Mouse (Mus musculus): Measurements from ENCODE around the gene Olfr20. TPM values are rescaled to one million over a fixed set of nuclear protein-coding genes. Genes with fewer than 3 reads are reported as not detected.
A peak's percentile ranks its signal among the peaks of the same experiment; 100 is the strongest.
"Not testable (repeated sequence)": the region's sequence is repeated elsewhere in the genome, so short reads cannot be mapped to it uniquely, and the experiment has no call there.

The Olfr20 gene
- polyA plus RNA-seq (2016; fragmentation: Nextera tagmentation; extraction: Ambion mirVana) = not detected in 2 replicates

DNA sequence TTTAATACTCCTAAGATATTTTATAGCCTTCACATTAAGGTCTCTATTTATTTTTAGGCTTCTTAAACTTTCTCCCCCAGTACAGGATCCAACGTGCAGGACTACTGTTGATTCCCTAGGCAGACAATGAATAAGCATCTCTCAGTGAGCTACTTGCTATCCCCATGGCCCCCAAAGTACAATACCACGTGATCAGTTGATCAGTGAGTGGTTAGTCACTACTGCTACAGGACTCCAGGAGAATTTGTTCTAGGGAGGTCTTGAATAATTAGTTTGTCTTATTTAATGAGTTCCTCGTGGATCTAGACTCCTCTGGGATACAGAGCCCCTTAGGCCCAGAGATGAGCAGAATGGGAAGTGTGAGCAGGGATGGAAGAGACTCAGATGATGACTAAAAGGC, at the start of gene Olfr20:
TSS of gene Olfr20 (plus strand) at position 301 of the 400 bp plus-strand sequence.
- H3K4me3 ChIP-seq = no peak within 1 kb of the TSS
- no peak within 1 kb of the TSS for H3K4me2 ChIP-seq (replicated peaks)
- H3K27ac ChIP-seq (replicated peaks) = no peak within 1 kb of the TSS
- 51% methylated on average over 3 of the region's 3 CpGs for WGBS
- no peaks in the 10 kb centered on the region for H3K9me3 ChIP-seq
- H3K4me1 ChIP-seq = no peaks in the 10 kb centered on the region
- no peak for ATAC-seq (ENCODE audit: low FRiP score, low read depth)
- no peaks in the 10 kb centered on the region for H3K27me3 ChIP-seq
- H3K36me3 ChIP-seq = no peaks in the 10 kb centered on the region
- H3K9ac ChIP-seq (replicated peaks) = no peak within 1 kb of the TSS

DNA sequence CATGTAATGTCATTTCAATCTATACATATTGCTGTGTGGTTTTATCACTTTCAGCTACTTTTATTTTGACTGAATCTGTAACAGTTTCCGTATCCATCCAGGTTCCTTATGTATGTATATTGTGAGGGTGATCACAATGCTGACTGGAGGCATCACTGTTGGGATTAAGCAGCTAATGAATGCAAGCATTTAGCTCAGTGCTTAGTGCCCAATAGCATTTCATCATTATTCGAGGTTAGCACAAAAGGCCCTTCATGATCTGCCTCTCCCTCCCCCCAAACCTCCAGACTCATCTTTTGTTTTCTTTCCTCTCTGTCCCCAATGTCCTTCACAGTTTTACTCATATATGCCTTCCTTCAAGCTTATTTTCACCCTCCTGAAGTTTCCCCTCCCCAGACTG, 47.5 kb upstream of the Olfr20 start:
- Histone ChIP-seq H3K4me1 (peaks cover 6% of the 10 kb centered on the region; the same call in 1 of the 2 replicates), H3K27me3 (no peaks in the 10 kb centered on the region), H3K4me2 (replicated peaks) (no peak overlapping the region), H3K4me3 (no peak overlapping the region), H3K9me3 (no peaks in the 10 kb centered on the region), H3K27ac (replicated peaks) (no peak overlapping the region), H3K36me3 (no peaks in the 10 kb centered on the region), H3K9ac (replicated peaks) (no peak overlapping the region)
- 24% methylated on average over 2 of the region's 2 CpGs for WGBS
- peak; percentile 38 for ATAC-seq (ENCODE audit: low FRiP score, low read depth)

DNA sequence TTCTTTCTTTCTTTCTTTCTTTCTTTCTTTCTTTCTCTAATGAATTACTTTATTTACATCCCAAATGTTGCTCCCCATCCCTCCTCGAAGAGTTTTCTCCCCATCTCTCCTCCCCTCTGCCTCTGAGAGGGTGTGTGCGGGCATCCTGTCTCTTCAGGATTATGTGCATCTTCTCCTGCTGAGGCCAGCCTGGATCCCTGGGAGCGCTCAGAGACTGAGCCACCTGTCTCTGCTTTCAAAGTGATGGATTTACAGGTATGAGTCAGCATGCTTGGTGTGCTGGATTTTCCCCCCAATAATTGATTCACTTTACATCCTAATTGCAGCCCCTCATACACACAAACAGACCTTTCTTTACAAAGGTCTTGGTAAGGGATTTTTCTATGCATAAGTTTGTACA, 34.6 kb upstream of the Olfr20 start:
- no peaks in the 10 kb centered on the region for H3K9me3 ChIP-seq
- no peak overlapping the region for H3K27ac ChIP-seq (replicated peaks)
- no peaks in the 10 kb centered on the region for H3K36me3 ChIP-seq
- no peak overlapping the region for H3K4me3 ChIP-seq
- no peaks in the 10 kb centered on the region for H3K27me3 ChIP-seq
- H3K9ac ChIP-seq (replicated peaks) = no peak overlapping the region
- ATAC-seq (ENCODE audit: low FRiP score, low read depth) = no peak
- no peak overlapping the region for H3K4me2 ChIP-seq (replicated peaks)
- WGBS = 42% methylated on average over 3 of the region's 3 CpGs
- H3K4me1 ChIP-seq = no peaks in the 10 kb centered on the region

DNA sequence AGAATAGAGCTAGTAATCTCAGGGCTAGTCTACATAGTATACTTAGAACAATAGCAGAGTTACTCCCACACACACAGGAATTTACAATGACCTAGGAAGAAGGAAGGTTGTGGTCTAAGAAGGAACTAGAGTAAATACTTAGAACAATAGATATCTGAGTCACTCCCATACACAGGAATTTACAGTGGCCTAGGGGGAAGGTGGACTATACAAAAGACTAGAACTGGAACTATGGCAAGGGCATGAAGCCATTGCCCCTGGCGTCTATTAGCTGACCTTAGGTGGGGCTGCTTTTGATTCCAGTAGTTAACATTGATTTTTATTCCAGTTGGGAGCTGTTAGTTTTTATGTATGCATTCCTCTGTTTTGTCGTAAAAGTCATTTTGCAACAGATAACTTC, 32.0 kb upstream of the Olfr20 start:
- not testable (repeated sequence) for H3K9me3 ChIP-seq; ATAC-seq (ENCODE audit: low FRiP score, low read depth); H3K36me3 ChIP-seq; H3K4me3 ChIP-seq; H3K27me3 ChIP-seq; H3K4me1 ChIP-seq; H3K4me2 ChIP-seq (replicated peaks); H3K27ac ChIP-seq (replicated peaks); H3K9ac ChIP-seq (replicated peaks)
- WGBS = 87% methylated on average over 2 of the region's 2 CpGs

DNA sequence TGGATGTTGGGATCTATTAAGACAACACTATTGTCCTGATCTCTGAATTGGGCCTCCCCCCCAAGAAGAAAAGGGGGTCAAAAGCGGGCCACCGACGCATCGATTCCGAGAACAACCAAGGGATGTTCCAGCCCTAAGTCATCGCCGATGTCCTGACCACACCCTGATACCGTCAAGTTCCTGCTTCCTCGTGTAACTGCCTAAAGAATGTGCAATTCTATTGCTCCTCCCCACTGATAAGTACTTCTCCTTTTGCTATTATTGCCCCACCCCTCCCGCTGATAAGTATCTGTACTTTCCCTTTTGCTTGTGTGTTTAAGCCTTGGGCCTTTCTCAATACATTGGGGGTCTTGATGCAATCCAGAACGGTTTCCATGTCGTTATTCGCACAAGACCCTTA, 29.5 kb upstream of the Olfr20 start:
- H3K27ac ChIP-seq (replicated peaks); H3K27me3 ChIP-seq; H3K9ac ChIP-seq (replicated peaks); ATAC-seq (ENCODE audit: low FRiP score, low read depth); H3K4me1 ChIP-seq; H3K4me2 ChIP-seq (replicated peaks); H3K36me3 ChIP-seq; H3K9me3 ChIP-seq; H3K4me3 ChIP-seq: not testable (repeated sequence)
- 94% methylated on average over 13 of the region's 13 CpGs for WGBS

DNA sequence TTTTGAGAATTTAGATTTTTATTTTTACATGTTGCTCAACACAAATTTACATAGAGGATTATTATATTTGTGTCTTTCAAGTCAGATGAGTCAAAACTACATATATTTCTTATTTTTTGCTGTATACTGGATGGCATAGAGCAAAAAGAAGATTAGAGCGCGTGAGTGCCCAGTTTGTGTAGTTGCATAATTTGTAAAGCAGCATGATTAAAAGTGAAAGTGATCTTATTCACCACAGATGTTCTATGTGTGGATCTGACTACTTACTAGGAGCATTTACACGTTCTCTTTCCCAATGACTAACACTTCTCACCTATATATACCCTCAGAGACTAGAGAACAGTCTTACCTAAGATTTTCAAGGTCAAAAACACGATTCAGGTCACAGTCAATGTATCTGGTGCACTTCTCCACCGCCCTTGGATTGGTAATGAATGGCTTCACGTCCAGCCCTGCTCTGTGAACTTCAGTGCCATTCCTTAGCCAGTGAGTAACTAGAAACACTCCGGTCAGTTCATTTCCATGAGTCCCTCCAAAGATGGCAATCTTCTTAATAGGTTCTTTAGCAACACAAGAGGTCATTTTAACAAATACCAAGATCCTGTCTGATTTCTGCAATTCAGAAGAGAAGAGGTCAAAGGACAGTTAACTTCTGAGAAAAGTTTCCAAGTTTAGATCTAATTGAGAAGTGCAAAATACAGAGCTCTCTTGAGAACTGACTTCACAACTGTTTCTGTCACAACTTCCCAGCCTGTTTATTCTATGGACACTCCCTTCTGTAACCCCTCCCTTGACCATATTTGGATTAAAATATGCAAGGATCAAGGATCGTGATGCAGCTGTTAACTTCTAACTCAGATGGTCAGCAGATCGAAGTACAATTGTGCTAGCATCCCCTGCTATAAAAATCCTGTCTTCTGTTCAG, 26.4 kb upstream of the Olfr20 start:
- Histone ChIP-seq H3K4me3 (no peak overlapping the region), H3K36me3 (no peaks in the 10 kb centered on the region), H3K4me2 (replicated peaks) (no peak overlapping the region), H3K27me3 (no peaks in the 10 kb centered on the region), H3K4me1 (no peaks in the 10 kb centered on the region), H3K9me3 (no peaks in the 10 kb centered on the region), H3K27ac (replicated peaks) (no peak overlapping the region), H3K9ac (replicated peaks) (no peak overlapping the region)
- no peak for ATAC-seq (ENCODE audit: low FRiP score, low read depth)
- 75% methylated on average over 9 of the region's 9 CpGs for WGBS

DNA sequence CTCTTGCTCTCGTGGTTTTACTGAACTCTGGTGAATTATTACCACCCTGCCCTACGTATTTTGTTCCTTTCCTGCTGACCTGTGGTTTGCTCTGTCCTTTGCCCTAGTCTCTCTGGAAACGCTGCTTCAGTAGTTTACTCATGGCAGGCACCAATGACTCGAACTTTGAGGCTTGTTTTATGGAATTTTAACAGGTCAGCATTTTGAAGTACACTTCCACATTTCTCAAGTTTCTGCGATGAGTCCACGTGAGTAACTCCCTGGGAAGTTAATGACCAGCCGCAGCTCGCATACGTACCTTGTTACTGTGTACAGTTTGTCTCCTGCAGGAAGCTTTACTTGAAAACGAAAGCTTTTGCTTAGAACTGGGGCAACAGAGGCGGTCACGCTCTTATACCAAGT, 24.1 kb upstream of the Olfr20 start:
- Histone ChIP-seq H3K9me3 (no peaks in the 10 kb centered on the region; the same call in 1 of the 2 replicates), H3K4me3 (no peak overlapping the region), H3K27ac (replicated peaks) (no peak overlapping the region), H3K27me3 (no peaks in the 10 kb centered on the region), H3K4me2 (replicated peaks) (no peak overlapping the region), H3K36me3 (no peaks in the 10 kb centered on the region), H3K9ac (replicated peaks) (no peak overlapping the region), H3K4me1 (no peaks in the 10 kb centered on the region)
- WGBS = 70% methylated on average over 12 of the region's 12 CpGs
- no peak for ATAC-seq (ENCODE audit: low FRiP score, low read depth)

DNA sequence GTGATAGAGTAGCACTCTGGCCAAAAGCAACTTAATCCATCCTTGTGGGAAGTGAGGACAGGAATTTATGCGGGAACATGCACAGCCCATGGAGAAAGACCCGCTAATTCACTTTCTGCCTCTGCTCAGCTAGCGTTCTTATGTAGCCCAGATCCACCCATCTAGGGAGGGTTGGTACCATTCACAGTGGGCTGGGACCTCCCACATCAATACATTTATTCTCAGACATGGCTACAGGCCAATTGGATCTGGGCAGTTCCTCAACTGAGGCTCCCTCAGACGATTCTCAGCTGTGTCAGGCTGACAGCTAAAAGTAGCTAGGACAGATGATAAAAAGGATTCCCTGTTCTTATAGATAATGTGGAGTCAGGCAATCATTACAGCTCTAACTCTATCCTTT, 23.2 kb upstream of the Olfr20 start:
- WGBS = 82% methylated on average over 4 of the region's 4 CpGs

DNA sequence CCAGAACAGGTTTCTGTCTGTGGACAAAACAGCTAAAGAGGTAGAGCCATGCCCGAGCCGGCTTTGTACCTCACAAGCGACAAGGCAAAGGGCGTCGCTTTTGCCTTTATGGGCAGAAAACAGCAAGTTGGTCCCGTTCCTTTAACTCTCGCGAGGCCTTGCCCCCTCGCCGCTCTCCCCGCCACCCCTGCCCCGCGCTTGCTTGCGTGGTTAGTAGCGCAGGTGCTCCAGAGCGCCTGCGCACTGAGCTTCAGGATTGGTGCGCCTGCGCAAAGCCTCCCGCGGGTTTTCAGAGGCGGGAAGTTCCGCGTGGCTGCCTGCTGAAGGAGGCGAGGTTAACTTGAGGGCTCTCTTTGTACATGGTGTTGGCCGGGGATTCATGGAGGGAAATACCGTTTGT, 21.1 kb upstream of the Olfr20 start, which contains the start of the genes Aspa, Gm49340 and Spata22:
TSS of gene Aspa (minus strand) at position 155 of the 400 bp plus-strand sequence.
TSS of gene Gm49340 (plus strand) at position 300 of the 400 bp plus-strand sequence.
TSS of gene Spata22 (plus strand) at position 300 of the 400 bp plus-strand sequence.
- H3K9ac ChIP-seq (replicated peaks) = no peak within 1 kb of the TSS
- no peaks in the 10 kb centered on the region for H3K36me3 ChIP-seq
- ATAC-seq (ENCODE audit: low FRiP score, low read depth) = no peak
- H3K9me3 ChIP-seq = no peaks in the 10 kb centered on the region; the same call in 1 of the 2 replicates
- H3K4me2 ChIP-seq (replicated peaks) = no peak within 1 kb of the TSS
- no peak within 1 kb of the TSS for H3K4me3 ChIP-seq
- no peaks in the 10 kb centered on the region for H3K4me1 ChIP-seq
- H3K27me3 ChIP-seq = no peaks in the 10 kb centered on the region
- WGBS = 82% methylated on average over 27 of the region's 27 CpGs
- no peak within 1 kb of the TSS for H3K27ac ChIP-seq (replicated peaks)

More for the DNA sequence above, 23.2 kb upstream of the Olfr20 start:
- Histone ChIP-seq H3K4me2 (replicated peaks) (no peak overlapping the region), H3K9me3 (no peaks in the 10 kb centered on the region; the same call in 1 of the 2 replicates), H3K27ac (replicated peaks) (no peak overlapping the region), H3K4me1 (no peaks in the 10 kb centered on the region), H3K9ac (replicated peaks) (no peak overlapping the region), H3K4me3 (no peak overlapping the region), H3K27me3 (no peaks in the 10 kb centered on the region), H3K36me3 (no peaks in the 10 kb centered on the region)
- no peak for ATAC-seq (ENCODE audit: low FRiP score, low read depth)

DNA sequence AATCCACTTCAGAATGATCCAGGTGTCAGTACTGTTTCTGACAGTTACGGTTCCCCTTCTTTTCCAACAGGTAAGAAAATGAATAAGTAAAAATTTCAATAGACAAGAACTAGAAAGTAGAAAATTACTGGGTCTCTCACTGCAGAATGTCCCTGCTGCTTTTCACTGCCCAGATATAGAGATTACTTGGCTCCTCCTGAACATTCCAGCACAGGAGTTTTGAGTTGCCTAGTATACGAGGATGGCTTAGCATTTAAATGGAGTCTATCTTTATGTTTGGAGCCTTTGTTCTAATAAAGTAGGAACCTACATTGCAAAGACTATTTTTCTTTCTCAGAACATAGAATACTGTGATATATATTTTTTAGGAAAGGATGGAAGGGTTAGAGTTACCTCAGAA, 17.2 kb upstream of the Olfr20 start:
- ATAC-seq (ENCODE audit: low FRiP score, low read depth) = no peak
- H3K4me1 ChIP-seq = no peaks in the 10 kb centered on the region
- H3K27ac ChIP-seq (replicated peaks) = no peak overlapping the region
- no peak overlapping the region for H3K9ac ChIP-seq (replicated peaks)
- no peaks in the 10 kb centered on the region for H3K36me3 ChIP-seq
- WGBS = 62% methylated on average over 2 of the region's 2 CpGs
- H3K4me3 ChIP-seq = no peak overlapping the region
- H3K27me3 ChIP-seq = no peaks in the 10 kb centered on the region
- H3K9me3 ChIP-seq = no peaks in the 10 kb centered on the region; the same call in 1 of the 2 replicates
- no peak overlapping the region for H3K4me2 ChIP-seq (replicated peaks)

DNA sequence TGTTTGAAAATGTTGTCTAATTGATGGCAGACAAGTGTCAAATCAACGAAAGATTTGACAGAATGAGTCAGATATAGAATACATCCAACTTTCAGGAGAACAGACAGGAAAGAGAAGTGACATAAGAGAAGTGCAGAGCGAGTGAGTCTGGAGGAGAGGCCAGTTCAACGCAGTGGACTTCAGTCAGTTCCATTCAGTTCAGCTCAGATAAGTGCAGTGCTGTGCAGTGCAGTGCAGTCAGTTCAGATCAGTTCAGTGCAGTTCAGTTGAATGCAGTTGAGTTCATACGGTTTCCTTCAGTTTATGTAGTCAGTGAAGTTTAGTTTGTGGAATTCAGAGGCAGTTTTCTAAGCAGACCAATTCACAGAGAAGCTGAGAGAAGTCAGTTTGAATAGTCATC, 13.7 kb upstream of the Olfr20 start:
- no peak overlapping the region for H3K27ac ChIP-seq (replicated peaks)
- 86% methylated on average over 4 of the region's 4 CpGs for WGBS
- H3K4me2 ChIP-seq (replicated peaks) = no peak overlapping the region
- no peak overlapping the region for H3K9ac ChIP-seq (replicated peaks)
- H3K4me1 ChIP-seq = no peaks in the 10 kb centered on the region
- no peaks in the 10 kb centered on the region for H3K36me3 ChIP-seq
- H3K27me3 ChIP-seq = no peaks in the 10 kb centered on the region
- H3K9me3 ChIP-seq = no peaks in the 10 kb centered on the region
- no peak for ATAC-seq (ENCODE audit: low FRiP score, low read depth)
- no peak overlapping the region for H3K4me3 ChIP-seq

DNA sequence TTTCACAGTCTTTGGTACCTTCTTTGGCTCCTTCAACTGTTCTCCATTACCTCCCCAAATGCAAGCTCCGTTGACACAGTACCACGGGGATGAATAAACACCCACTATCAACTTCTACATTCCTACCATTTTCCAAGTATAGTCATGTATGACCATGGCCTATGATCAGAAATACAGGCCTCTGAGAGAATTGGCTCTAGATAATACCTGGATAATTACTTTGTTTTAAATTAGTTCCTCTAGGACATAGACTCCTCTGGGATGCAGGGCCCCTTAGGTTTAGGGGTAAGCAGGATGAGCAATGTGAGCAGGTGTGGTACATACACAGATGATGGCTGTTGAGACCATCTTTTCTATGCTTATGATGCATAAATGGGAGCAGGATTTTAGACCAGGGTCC, 20.4 kb downstream of the Olfr20 start, which contains the start of gene Olfr376:
TSS of gene Olfr376 (plus strand) at position 301 of the 400 bp plus-strand sequence.
- Histone ChIP-seq H3K4me3 (no peak within 1 kb of the TSS), H3K27ac (replicated peaks) (no peak within 1 kb of the TSS), H3K36me3 (no peaks in the 10 kb centered on the region), H3K4me1 (no peaks in the 10 kb centered on the region), H3K27me3 (no peaks in the 10 kb centered on the region), H3K9me3 (peaks cover 4% of the 10 kb centered on the region; the same call in 1 of the 2 replicates), H3K4me2 (replicated peaks) (no peak within 1 kb of the TSS), H3K9ac (replicated peaks) (no peak within 1 kb of the TSS)
- ATAC-seq (ENCODE audit: low FRiP score, low read depth) = no peak
- 93% methylated on average over 2 of the region's 2 CpGs for whole genome bisulfite sequencing
